Mouse (Mus musculus) midbrain, embryonic 14.5 days (tissue): ENCODE results near the gene Krt8. TPM values are rescaled to one million over a fixed set of nuclear protein-coding genes. Genes with fewer than 3 reads are reported as not detected.

Source experiments
- ATAC-seq: fragments of 200-750 bp; cut with Nextera tagmentation; 2 replicates; pipeline ENCODE4 v1.8.0; 2017; ENCODE audit warnings: moderate number of reproducible peaks, moderate library complexity; ENCODE audit not compliant: low FRiP score, low TSS enrichment
- DNase-seq: peaks from one replicate; pipeline ENCODE4 v3.0.0-alpha.2; 2015
- H3K27ac ChIP-seq: fragments of 300-500 bp; sonication (generic); replicated peaks from 2 replicates; pipeline ENCODE4 v1.5.1; 2014; ENCODE audit warnings: mild to moderate bottlenecking, low read depth, low read length, moderate library complexity
- H3K27me3 ChIP-seq: fragments of 300-500 bp; sonication (generic); 2 replicates; pipeline ENCODE4 v1.6.1; 2014; ENCODE audit warnings: low read length, control low read depth, mixed read lengths; ENCODE audit not compliant: control insufficient read depth, insufficient read depth
- H3K36me3 ChIP-seq: fragments of 300-500 bp; sonication (generic); 2 replicates; pipeline ENCODE4 v1.6.1; 2014; ENCODE audit warnings: low read length, control low read depth; ENCODE audit not compliant: control insufficient read depth, insufficient read depth
- H3K4me1 ChIP-seq: fragments of 300-500 bp; sonication (generic); 2 replicates; pipeline ENCODE4 v1.6.1; 2014; ENCODE audit warnings: mild to moderate bottlenecking, antibody characterized with exemption, low read length, control low read depth; ENCODE audit not compliant: control insufficient read depth, insufficient read depth
- H3K4me2 ChIP-seq: fragments of 300-500 bp; sonication (generic); 2 replicates; pipeline ENCODE4 v1.6.1; 2014; ENCODE audit warnings: mild to moderate bottlenecking, low read length, moderate library complexity
- H3K4me3 ChIP-seq: fragments of 300-500 bp; sonication (generic); replicated peaks from 2 replicates; pipeline ENCODE4 v1.5.1; 2014; ENCODE audit warnings: low read depth, low read length
- H3K9ac ChIP-seq: fragments of 300-500 bp; sonication (generic); replicated peaks from 2 replicates; pipeline ENCODE4 v1.6.1; 2014; ENCODE audit warnings: mild to moderate bottlenecking, low read length, moderate library complexity
- H3K9me3 ChIP-seq: fragments of 300-500 bp; sonication (generic); 2 replicates; pipeline ENCODE4 v1.6.1; 2016; ENCODE audit warnings: low read length, control low read depth, mixed read lengths; ENCODE audit not compliant: control insufficient read depth
- WGBS: fragments of 180-500 bp; shearing (Covaris S2); extraction: QIAGEN DNeasy Blood & Tissue Kit; methylation state at CpG from one replicate; pipeline ENCODE4 v1.1.7; 2014; 5-methylcytosine and 5-hydroxymethylcytosine counted together
- polyA plus RNA-seq: library from polyadenylated mRNA; unstranded; fragments of >200 nt; fragmentation: Nextera tagmentation; extraction: Ambion mirVana; gene quantifications from 2 replicates; pipeline ENCODE4 v1.2.1, GENCODE M21; 2014

The Krt8 gene
- polyA plus RNA-seq = 0.15 and 0.59 TPM in 2 replicates

GRCm38 (mm10) chr15:102004189-102004588 lies at the start of gene Krt8:
Gene Krt8, minus strand, starts transcription at chr15:102004482.
- DNase-seq (no peak), ATAC-seq (no peak)
- no peaks in the 10 kb centered on the region for H3K9me3 ChIP-seq
- no peak within 1 kb of the TSS for H3K9ac ChIP-seq
- H3K27me3 ChIP-seq = peaks cover 41% of the 10 kb centered on the region
- H3K4me3 ChIP-seq = no peak within 1 kb of the TSS; the same call in 1 of the 2 replicates
- no peak within 1 kb of the TSS for H3K27ac ChIP-seq
- H3K36me3 ChIP-seq = no peaks in the 10 kb centered on the region
- no peaks in the 10 kb centered on the region for H3K4me1 ChIP-seq
- H3K4me2 ChIP-seq = peak within 1 kb of the TSS; percentile 46
- 20% methylated on average over 11 of the region's 11 CpGs for WGBS

- H3K4me1 ChIP-seq = no peaks in the 10 kb centered on the region
- H3K9ac ChIP-seq = peak overlapping the region; percentile 64
- no peaks in the 10 kb centered on the region for H3K27me3 ChIP-seq
- under 1% methylated on average over 32 of the region's 33 CpGs for WGBS
- ATAC-seq = peak; percentile 48; the same call in 1 of the 2 replicates
- peak; percentile 85 for DNase-seq
- H3K4me3 ChIP-seq = peak overlapping the region; percentile 51
- H3K36me3 ChIP-seq = no peaks in the 10 kb centered on the region
- H3K9me3 ChIP-seq = no peaks in the 10 kb centered on the region
- peak overlapping the region; percentile 69 for H3K27ac ChIP-seq
- H3K4me2 ChIP-seq = peak overlapping the region; percentile 66
These were observed 47.8 kb upstream of the Krt8 start for GRCm38 (mm10) chr15:102051920-102052683.

- Histone ChIP-seq H3K4me3 (no peak overlapping the region), H3K4me2 (no peak overlapping the region), H3K36me3 (no peaks in the 10 kb centered on the region), H3K4me1 (no peaks in the 10 kb centered on the region), H3K9ac (no peak overlapping the region), H3K27me3 (no peaks in the 10 kb centered on the region), H3K9me3 (no peaks in the 10 kb centered on the region), H3K27ac (no peak overlapping the region)
- DNase-seq (no peak), ATAC-seq (no peak)
These were observed 45.6 kb upstream of the Krt8 start for GRCm38 (mm10) chr15:102049871-102050270.

- ATAC-seq (no peak), DNase-seq (no peak)
- Histone ChIP-seq H3K9ac (no peak overlapping the region), H3K27ac (no peak overlapping the region), H3K4me3 (no peak overlapping the region), H3K9me3 (no peaks in the 10 kb centered on the region), H3K4me2 (no peak overlapping the region), H3K27me3 (no peaks in the 10 kb centered on the region), H3K4me1 (no peaks in the 10 kb centered on the region), H3K36me3 (no peaks in the 10 kb centered on the region)
- 90% methylated on average over 6 of the region's 6 CpGs for WGBS
These were observed 43.7 kb upstream of the Krt8 start for GRCm38 (mm10) chr15:102048006-102048405.

GRCm38 (mm10) chr15:102045691-102046090 lies 41.4 kb upstream of the Krt8 start:
- Histone ChIP-seq H3K4me3 (no peak overlapping the region), H3K4me2 (no peak overlapping the region), H3K27me3 (no peaks in the 10 kb centered on the region), H3K27ac (no peak overlapping the region), H3K9ac (no peak overlapping the region), H3K9me3 (no peaks in the 10 kb centered on the region), H3K36me3 (no peaks in the 10 kb centered on the region), H3K4me1 (no peaks in the 10 kb centered on the region)
- DNase-seq (no peak), ATAC-seq (no peak)
- 90% methylated on average over 10 of the region's 10 CpGs for WGBS

- Histone ChIP-seq H3K4me2 (no peak overlapping the region), H3K27ac (no peak overlapping the region), H3K9me3 (no peaks in the 10 kb centered on the region), H3K4me1 (no peaks in the 10 kb centered on the region), H3K4me3 (no peak overlapping the region), H3K9ac (no peak overlapping the region), H3K36me3 (no peaks in the 10 kb centered on the region), H3K27me3 (no peaks in the 10 kb centered on the region)
- 75% methylated on average over 3 of the region's 3 CpGs for WGBS
- ATAC-seq (no peak), DNase-seq (no peak)
These were observed 40.5 kb upstream of the Krt8 start for GRCm38 (mm10) chr15:102044745-102045144.

- Histone ChIP-seq H3K36me3 (no peaks in the 10 kb centered on the region), H3K27me3 (no peaks in the 10 kb centered on the region), H3K4me2 (no peak overlapping the region), H3K4me3 (no peak overlapping the region), H3K9me3 (no peaks in the 10 kb centered on the region), H3K4me1 (no peaks in the 10 kb centered on the region), H3K27ac (no peak overlapping the region), H3K9ac (no peak overlapping the region)
- WGBS = 78% methylated on average over 7 of the region's 7 CpGs
- DNase-seq = no peak
- no peak for ATAC-seq
These were observed 37.7 kb upstream of the Krt8 start for GRCm38 (mm10) chr15:102041951-102042350.

GRCm38 (mm10) chr15:102040277-102040676 lies 36.0 kb upstream of the Krt8 start:
- H3K27me3 ChIP-seq = no peaks in the 10 kb centered on the region
- no peaks in the 10 kb centered on the region for H3K4me1 ChIP-seq
- H3K36me3 ChIP-seq = no peaks in the 10 kb centered on the region
- H3K9ac ChIP-seq = no peak overlapping the region
- H3K4me3 ChIP-seq = no peak overlapping the region
- no peak for DNase-seq
- ATAC-seq = no peak
- H3K4me2 ChIP-seq = no peak overlapping the region
- H3K27ac ChIP-seq = no peak overlapping the region
- 86% methylated on average over 4 of the region's 4 CpGs for WGBS
- no peaks in the 10 kb centered on the region for H3K9me3 ChIP-seq
